Comparison of ENCODE assay signal across 11 mouse cellular contexts in the genomic region with DNA sequence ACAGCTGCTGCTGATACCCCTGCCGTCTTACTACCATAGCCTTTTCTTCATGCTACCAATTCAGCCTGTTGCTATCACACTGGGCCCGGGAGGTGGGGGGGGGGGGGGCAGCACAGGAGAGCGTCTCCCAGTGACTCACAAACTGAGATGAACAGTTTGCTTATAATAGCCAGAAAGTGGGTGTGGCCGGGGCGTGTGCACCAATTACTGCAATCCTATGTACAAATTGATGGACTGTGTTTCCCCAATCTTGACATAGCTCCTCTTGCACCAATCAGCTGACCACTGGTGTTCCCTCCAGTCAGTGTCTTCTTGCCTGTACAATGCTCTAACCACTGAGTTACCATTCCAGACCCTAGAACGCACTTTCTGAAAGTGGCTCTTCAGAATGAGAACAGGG.
"Had no signal": no experiment of that assay in that cellular context is flagged by ENCODE, and none has a peak within 500 bp of the region (broad histone marks: within the 10 kb centered on the region; RNA-seq: fewer than 3 reads in every experiment).

No protein-coding gene starts in this region.

- H3K36me3 ChIP-seq: limb, embryonic 13.5 days; liver, embryonic 15.5 days; midbrain, embryonic 12.5 days had no signal

- H3K27me3 ChIP-seq: limb, embryonic 13.5 days; liver, embryonic 15.5 days; midbrain, embryonic 12.5 days had no signal

- H3K4me3 ChIP-seq: layer of hippocampus, adult 2 months; limb, embryonic 13.5 days; liver, embryonic 15.5 days; megakaryocyte, embryonic 14.5 days; midbrain, embryonic 12.5 days had no signal

- H3K27ac ChIP-seq: kidney, postnatal 0 days; layer of hippocampus, adult 2 months; limb, embryonic 13.5 days; liver, embryonic 15.5 days; midbrain, embryonic 12.5 days; stomach, postnatal 0 days had no signal

- H3K9ac ChIP-seq: limb, embryonic 13.5 days; liver, embryonic 15.5 days; midbrain, embryonic 12.5 days had no signal

- ATAC-seq: intestine, postnatal 0 days had no signal

- H3K9me3 ChIP-seq: limb, embryonic 13.5 days; liver, embryonic 15.5 days; megakaryocyte, embryonic 14.5 days; midbrain, embryonic 12.5 days had no signal

- DNase-seq: kidney, adult 8-10 months; kidney, postnatal 4 days; lung, adult 2 months had no signal

- H3K4me1 ChIP-seq: liver, embryonic 15.5 days had no signal

- H3K4me2 ChIP-seq: limb, embryonic 13.5 days; liver, embryonic 15.5 days; midbrain, embryonic 12.5 days had no signal
